Mouse (Mus musculus) cerebellum, adult 2 months (tissue): Measurements from ENCODE around the gene Gm17728. TPM values are rescaled to one million over a fixed set of nuclear protein-coding genes. Genes with fewer than 3 reads are reported as not detected.
"Not testable (repeated sequence)": the region's sequence is repeated elsewhere in the genome, so short reads cannot be mapped to it uniquely, and the experiment has no call there.

ENCODE experiments used
- DNase-seq, 2 experiments: peaks; one replicate each; pipeline ENCODE4 v3.0.0; 2021
- H3K27ac ChIP-seq: fragments of 200-500 bp; 2 replicates; pipeline ENCODE4 v1.5.1; 2012; ENCODE audit warnings: low read length, control low read depth, inconsistent platforms; ENCODE audit not compliant: insufficient read depth
- H3K27me3 ChIP-seq: fragments of 200-500 bp; 2 replicates; pipeline ENCODE4 v1.6.1; 2012; ENCODE audit warnings: inconsistent platforms, mild to moderate bottlenecking, low read length, moderate library complexity; ENCODE audit not compliant: control insufficient read depth, insufficient read depth
- H3K4me1 ChIP-seq: fragments of 200-500 bp; 2 replicates; pipeline ENCODE4 v1.6.1; 2011; ENCODE audit warnings: low read length; ENCODE audit not compliant: control insufficient read depth, insufficient read depth
- H3K4me3 ChIP-seq: fragments of 200-500 bp; replicated peaks from 2 replicates; pipeline ENCODE3; 2011; ENCODE audit warnings: mild to moderate bottlenecking, low read depth, low read length, control low read depth; ENCODE audit not compliant: insufficient read depth
- CTCF ChIP-seq: fragments of 200-500 bp; IDR thresholded peaks from 2 replicates; pipeline ENCODE4 v1.5.1; 2011; ENCODE audit warnings: low read depth, mild to moderate bottlenecking, control low read depth, low read length, moderate library complexity, borderline replicate concordance; ENCODE audit not compliant: insufficient read depth
- POLR2A ChIP-seq: fragments of 200-500 bp; IDR thresholded peaks from 2 replicates; pipeline ENCODE4 v1.6.1; 2011; ENCODE audit warnings: low read length, control low read depth, borderline replicate concordance; ENCODE audit not compliant: insufficient read depth
- WGBS: fragments of 180-500 bp; shearing (Covaris S2); methylation state at CpG from one replicate; pipeline ENCODE4 v1.1.7; 2018; 5-methylcytosine and 5-hydroxymethylcytosine counted together
- polyA plus RNA-seq: library from polyadenylated mRNA; depleted of rRNA; stranded (reverse); fragments of >200 nt; gene quantifications from 2 replicates; pipeline ENCODE4 v1.2.3, GENCODE M21; 2012; rRNA removed

Gene Gm17728
- not detected in 2 replicates for polyA plus RNA-seq

DNA sequence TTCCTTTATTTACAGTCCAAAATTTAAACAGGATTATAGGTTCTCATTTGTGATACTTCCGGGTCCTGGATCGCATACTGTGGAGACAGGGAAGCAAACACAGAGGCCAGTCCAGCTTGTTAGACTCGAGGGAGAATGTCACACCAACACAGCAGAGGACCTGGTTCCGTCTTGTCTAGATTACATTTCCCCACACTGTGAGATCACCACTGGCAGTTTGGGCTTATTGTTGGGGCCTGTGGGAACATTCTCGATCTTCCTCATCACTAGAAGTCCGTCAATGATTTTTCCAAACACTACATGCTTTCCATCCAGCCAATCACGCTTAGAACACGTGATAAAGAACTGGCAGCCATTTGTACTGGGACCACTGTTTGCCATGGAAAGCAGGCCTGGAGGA, at the start of gene Gm17728:
Gene Gm17728, plus strand, starts transcription at position 301 of the 400 bp plus-strand sequence.
- not testable (repeated sequence) for H3K4me3 ChIP-seq, H3K27me3 ChIP-seq, H3K27ac ChIP-seq, H3K4me1 ChIP-seq, DNase-seq
- 95% methylated on average over 8 of the region's 8 CpGs for WGBS

DNA sequence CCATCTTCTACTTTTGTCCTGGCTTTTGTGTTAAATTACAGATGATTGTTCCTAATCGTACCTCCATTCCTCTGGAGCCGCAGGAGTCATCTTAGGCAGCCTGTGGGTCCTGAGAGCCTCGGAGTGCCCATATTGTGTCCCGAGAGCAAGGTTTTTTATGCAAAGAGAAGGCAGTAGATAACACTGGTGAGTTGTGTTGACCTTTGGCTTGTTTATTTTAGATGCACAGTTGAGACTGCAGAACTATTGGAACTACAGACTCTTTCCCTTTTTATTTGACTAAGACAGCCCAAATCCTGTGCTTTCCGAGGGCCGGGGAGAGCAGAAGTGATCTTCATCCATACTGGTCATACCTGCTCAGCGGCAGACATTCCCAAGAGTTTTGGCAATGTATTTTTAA, 24.4 kb upstream of the Gm17728 start:
- DNase-seq, result no peak
- TF ChIP-seq POLR2A, result no peak
- no peak for TF ChIP-seq CTCF
- H3K27ac ChIP-seq, result no peak overlapping the region
- no peaks in the 10 kb centered on the region for H3K4me1 ChIP-seq
- H3K27me3 ChIP-seq, result no peaks in the 10 kb centered on the region
- no peak overlapping the region for H3K4me3 ChIP-seq
- WGBS, result 91% methylated on average over 7 of the region's 7 CpGs

DNA sequence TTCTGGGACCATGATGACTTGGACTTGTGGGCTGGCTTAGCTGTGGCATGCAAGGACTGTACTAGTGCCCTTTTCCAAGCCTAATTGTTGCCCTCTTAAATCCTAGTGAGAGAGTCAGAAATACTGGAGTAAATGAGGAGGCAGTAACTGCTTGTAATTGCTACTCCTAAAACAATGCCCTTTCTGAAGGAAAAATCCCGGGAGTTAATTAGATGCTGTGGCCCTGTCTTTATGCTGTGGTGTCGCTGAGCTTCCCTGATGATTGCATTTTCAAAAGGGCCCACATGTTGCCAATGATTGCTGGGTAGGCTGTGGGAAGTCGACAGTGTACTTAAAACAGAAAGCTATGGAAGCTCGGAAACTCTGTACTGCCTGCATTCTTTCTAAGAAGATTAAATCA, 23.3 kb upstream of the Gm17728 start:
- no peak for TF ChIP-seq POLR2A
- Histone ChIP-seq H3K4me3 (no peak overlapping the region), H3K4me1 (no peaks in the 10 kb centered on the region), H3K27ac (no peak overlapping the region), H3K27me3 (no peaks in the 10 kb centered on the region)
- no peak for DNase-seq
- WGBS, result 21% methylated on average over 4 of the region's 4 CpGs

DNA sequence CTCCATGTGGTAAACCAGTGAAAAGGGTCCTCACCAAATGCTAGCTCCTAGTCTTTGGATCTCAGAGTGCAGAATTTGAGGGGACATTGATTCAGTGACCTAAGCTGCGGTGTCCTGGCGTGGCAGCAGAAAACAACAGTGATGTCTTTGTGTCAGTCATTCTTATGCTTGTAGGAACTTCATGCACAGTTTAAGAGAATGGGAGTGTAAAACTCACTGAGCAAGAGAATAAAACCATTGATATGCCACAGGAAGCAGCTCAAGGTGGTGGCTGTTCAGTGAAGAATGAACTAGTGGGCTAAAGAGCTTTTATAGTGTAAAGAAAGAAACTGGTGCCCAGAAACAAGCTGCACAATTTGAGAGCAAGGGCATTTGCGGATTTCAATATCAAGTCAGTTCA, 17.9 kb upstream of the Gm17728 start:
- WGBS, result 81% methylated on average over 3 of the region's 3 CpGs

DNA sequence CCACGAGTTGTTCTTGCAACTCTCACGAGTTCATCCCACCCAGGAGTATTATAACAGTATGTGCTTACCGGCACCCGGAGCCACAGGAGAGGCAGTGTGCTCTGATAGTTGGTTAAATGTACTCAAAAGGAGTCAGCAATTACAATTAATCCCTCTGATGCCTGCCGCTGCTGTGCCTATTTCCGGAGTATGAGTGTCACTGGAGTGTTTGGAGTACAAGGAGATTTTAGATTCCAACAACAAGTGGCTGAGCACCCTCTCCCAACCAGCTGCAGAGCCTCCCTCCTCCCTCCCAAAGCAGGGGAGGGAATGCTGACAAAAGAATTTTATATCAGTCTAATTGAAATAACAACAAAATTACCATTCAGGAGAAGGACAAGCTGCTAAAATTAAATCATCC, 14.2 kb upstream of the Gm17728 start:
- Histone ChIP-seq H3K4me3 (no peak overlapping the region), H3K4me1 (no peaks in the 10 kb centered on the region), H3K27me3 (no peaks in the 10 kb centered on the region), H3K27ac (no peak overlapping the region)
- WGBS, result 50% methylated on average over 6 of the region's 6 CpGs
- TF ChIP-seq POLR2A, result no peak
- no peak for TF ChIP-seq CTCF
- no peak for DNase-seq

More for the DNA sequence above, 17.9 kb upstream of the Gm17728 start:
- Histone ChIP-seq H3K4me3 (no peak overlapping the region), H3K27ac (no peak overlapping the region), H3K4me1 (no peaks in the 10 kb centered on the region), H3K27me3 (no peaks in the 10 kb centered on the region)
- no peak for TF ChIP-seq POLR2A
- TF ChIP-seq CTCF, result no peak
- no peak for DNase-seq

DNA sequence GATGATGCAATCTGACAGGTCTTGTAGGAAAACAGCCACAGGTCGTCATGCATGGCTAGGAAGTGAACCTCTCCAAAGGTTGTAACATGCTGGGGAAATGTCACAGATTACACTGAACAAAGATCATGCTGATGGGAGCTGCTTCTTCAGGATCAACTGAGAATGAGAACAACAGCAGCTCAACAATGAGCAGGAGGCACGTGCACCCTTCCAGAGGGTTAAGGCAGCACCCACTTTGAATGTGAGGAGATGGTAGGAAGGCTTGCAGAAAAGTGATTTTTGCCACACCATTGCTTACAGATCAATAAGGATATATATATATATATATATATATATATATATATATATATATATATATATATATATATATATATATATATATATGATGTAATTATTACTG, 2.8 kb upstream of the Gm17728 start:
- Histone ChIP-seq H3K27ac (no peak overlapping the region), H3K4me3 (no peak overlapping the region), H3K4me1 (no peaks in the 10 kb centered on the region), H3K27me3 (no peaks in the 10 kb centered on the region)
- DNase-seq, result no peak
- WGBS, result 39% methylated on average over 2 of the region's 2 CpGs
- no peak for TF ChIP-seq CTCF
- TF ChIP-seq POLR2A, result no peak

DNA sequence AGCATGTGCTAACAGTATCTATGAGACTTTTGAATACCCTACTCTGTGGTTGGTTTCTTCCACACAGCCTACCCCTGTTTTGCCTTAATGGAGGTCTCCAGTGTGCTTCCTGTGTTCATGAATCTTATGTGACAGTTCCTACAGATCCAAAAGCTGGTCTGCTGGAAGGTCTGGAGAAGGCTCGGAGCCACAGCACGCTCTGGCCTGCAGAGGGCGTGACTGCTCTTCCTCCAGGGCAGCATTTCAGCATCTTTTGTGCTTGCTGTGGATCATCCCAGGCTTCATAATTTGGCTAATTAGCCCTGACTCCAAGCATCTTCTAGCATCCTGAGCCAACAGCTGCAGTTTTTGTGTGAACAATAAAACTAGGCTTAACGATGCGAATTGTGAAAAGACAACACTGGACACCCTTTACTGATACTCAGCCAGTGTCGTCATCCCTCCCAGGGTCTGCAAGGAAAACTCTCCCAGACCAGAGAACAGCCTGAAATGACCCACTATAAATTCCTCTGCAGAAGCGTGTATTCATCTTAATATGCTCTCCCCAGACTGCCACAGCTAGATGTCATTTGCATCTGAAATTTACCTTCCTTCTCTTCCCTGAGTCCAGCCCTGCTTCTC, 6.6 kb downstream of the Gm17728 start:
- H3K27me3 ChIP-seq, result no peaks in the 10 kb centered on the region
- H3K27ac ChIP-seq, result no peak overlapping the region
- H3K4me1 ChIP-seq, result no peaks in the 10 kb centered on the region
- peak; percentile 12 to 22 for DNase-seq
- TF ChIP-seq CTCF, result peak; percentile 43; the same call in 1 of the 2 replicates
- TF ChIP-seq POLR2A, result no peak
- WGBS, result 33% methylated on average over 7 of the region's 7 CpGs
- H3K4me3 ChIP-seq, result no peak overlapping the region

DNA sequence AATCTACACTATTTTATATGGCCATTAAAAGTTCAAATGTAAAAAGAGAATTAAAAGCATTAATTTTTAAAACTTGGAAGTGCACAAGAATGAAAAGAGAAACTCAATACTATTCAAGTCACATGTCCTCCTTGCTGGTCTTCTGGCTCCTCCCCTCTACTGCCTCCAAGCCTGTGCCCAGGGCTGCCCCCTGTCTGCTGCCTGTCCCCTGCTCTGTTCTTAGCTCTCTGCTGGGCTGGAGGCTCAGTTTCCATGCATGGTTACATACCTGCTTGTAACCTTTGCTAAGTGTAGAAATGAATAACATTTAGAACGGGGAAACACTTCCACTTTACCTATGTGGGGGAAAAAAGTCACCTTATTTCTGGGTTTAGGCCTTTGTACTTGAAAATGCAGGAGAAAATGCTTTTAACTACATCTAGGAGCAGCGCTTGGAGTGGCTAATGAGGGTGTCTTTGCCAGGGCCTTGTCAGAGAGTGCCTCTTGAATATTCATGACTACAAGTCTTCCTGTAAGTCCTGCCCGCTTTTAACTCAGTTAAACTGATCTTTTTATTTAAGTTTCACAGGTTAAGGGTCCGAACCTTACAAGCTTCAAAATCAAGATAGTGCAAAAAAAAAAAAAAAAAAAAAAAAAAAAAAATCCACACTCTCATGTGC, 18.3 kb downstream of the Gm17728 start:
- Histone ChIP-seq H3K27ac (no peak overlapping the region), H3K4me3 (no peak overlapping the region), H3K27me3 (no peaks in the 10 kb centered on the region), H3K4me1 (no peaks in the 10 kb centered on the region)
- 77% methylated on average over 4 of the region's 4 CpGs for WGBS
- no peak for TF ChIP-seq POLR2A
- TF ChIP-seq CTCF, result no peak
- no peak for DNase-seq
